Mouse (Mus musculus) stomach, embryonic 16.5 days (tissue): ENCODE results near the gene Xrcc1. TPM values are rescaled to one million over a fixed set of nuclear protein-coding genes. Genes with fewer than 3 reads are reported as not detected.

ENCODE experiments used
- ATAC-seq: fragments of 200-750 bp; cut with Nextera tagmentation; 2 replicates; pipeline ENCODE4 v1.8.0; 2017; ENCODE audit warnings: moderate number of reproducible peaks, moderate TSS enrichment; ENCODE audit not compliant: insufficient read depth, low FRiP score
- H3K27ac ChIP-seq: fragments of 300-500 bp; sonication (generic); 2 replicates; pipeline ENCODE4 v1.5.1; 2014; ENCODE audit warnings: low read length
- H3K27me3 ChIP-seq: fragments of 300-500 bp; sonication (generic); 2 replicates; pipeline ENCODE4 v1.6.1; 2014; ENCODE audit warnings: low read length, control low read depth, mixed read lengths; ENCODE audit not compliant: control insufficient read depth, insufficient read depth
- H3K36me3 ChIP-seq: fragments of 300-500 bp; sonication (generic); 2 replicates; pipeline ENCODE4 v1.6.1; 2014; ENCODE audit warnings: low read length; ENCODE audit not compliant: control insufficient read depth, insufficient read depth
- H3K4me1 ChIP-seq: fragments of 300-500 bp; sonication (generic); 2 replicates; pipeline ENCODE4 v1.6.1; 2014; ENCODE audit warnings: low read length, control low read depth, mixed read lengths; ENCODE audit not compliant: control insufficient read depth, insufficient read depth
- H3K4me2 ChIP-seq: fragments of 300-500 bp; sonication (generic); 2 replicates; pipeline ENCODE4 v1.6.1; 2014; ENCODE audit warnings: low read depth, low read length, mixed read lengths
- H3K4me3 ChIP-seq: fragments of 300-500 bp; sonication (generic); replicated peaks from 2 replicates; pipeline ENCODE4 v1.5.1; 2014; ENCODE audit warnings: mild to moderate bottlenecking, low read length
- H3K9ac ChIP-seq: fragments of 300-500 bp; sonication (generic); 2 replicates; pipeline ENCODE4 v1.6.1; 2014; ENCODE audit warnings: low read length
- H3K9me3 ChIP-seq: fragments of 300-500 bp; sonication (generic); replicated peaks from 2 replicates; pipeline ENCODE4 v1.6.1; 2016; ENCODE audit warnings: low read length, control low read depth; ENCODE audit not compliant: control insufficient read depth
- WGBS: fragments of 180-500 bp; shearing (Covaris S2); extraction: QIAGEN DNeasy Blood & Tissue Kit; methylation state at CpG from one replicate; pipeline ENCODE4 v1.1.7; 2014; 5-methylcytosine and 5-hydroxymethylcytosine counted together
- polyA plus RNA-seq: library from polyadenylated mRNA; unstranded; fragments of >200 nt; fragmentation: Nextera tagmentation; extraction: Ambion mirVana; gene quantifications from 2 replicates; pipeline ENCODE4 v1.2.1, GENCODE M21; 2015

The Xrcc1 gene
- polyA plus RNA-seq, 1 experiment from 2014 or later = 91.4 TPM

DNA sequence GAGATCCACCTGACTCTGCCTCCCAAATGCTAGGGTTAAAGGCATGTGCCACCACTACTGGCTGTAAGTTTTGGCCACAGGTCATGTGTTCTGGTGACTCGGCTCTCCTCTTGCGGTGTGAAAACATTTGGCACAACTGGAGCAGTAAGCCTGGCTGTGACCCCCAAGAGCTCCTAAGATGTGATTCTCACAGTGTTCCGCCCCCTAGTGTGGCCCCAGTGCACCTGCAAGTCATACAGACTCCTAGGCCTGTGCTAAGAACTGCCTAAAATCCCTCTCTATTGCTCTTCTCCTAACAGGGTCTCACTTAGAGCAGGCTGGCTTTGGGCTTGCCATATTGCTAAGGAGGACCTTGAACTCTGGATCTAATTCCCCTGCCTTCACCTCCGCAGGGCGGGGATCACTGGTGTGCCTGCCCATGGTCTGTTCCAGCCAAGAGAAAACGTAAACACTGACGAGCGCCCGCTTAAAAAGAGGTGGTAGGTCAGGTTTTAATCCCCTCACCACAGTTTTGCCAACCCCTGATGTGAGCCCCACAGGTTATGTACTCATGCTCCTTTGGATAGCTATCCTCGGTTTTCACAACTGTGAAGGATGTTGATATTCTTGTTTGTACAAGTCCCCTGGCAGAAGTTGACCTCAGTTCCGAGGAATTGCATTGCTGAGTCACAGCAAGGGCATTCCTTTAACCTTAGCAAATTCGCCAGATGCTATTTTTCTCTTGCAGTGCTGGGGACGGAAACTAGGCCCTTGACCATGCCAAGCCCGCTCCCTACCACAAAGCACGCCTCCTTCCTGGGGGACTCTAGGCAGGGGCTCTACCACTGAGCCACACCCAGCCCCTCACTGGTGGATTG, 53.4 kb downstream of the Xrcc1 start:
- 59% methylated on average over 15 of the region's 15 CpGs for WGBS

DNA sequence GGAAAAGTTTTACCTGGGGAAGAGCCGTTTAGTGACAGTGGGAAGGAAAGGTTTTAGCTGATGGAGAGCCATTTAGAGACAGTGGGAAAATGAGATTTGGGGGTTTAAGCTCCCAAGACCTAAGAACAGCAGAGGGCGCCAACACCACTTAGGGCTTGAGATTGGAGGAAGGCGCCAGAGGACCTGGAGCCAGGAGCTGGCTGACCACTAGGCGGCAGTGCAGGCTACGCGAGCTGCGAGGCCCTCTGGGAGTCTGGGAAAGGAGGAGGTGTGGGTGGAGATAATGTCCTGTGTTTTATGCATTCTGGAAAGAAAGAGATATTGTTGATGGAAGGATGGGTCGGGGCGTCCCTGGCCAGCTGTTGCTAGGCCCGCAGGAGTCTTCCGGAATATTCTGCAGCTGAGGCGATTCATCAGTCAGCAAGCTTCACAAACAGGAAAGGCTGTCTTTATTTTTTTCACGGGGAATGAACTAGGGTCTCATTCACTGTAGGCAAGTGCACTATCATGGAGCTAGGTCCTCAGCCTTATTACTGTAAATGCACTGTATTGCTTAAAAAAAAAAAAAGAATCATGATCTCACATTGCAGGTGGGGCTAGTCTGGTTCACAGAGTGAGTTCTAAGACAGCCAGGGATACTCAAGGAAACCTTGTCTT, 55.0 kb downstream of the Xrcc1 start:
- no peaks in the 10 kb centered on the region for H3K4me1 ChIP-seq
- no peaks in the 10 kb centered on the region for H3K27me3 ChIP-seq
- 4% methylated on average over 13 of the region's 13 CpGs for WGBS
- H3K4me2 ChIP-seq = peak overlapping the region; percentile 51
- H3K27ac ChIP-seq = no peak overlapping the region
- peak; percentile 88 for ATAC-seq
- no peaks in the 10 kb centered on the region for H3K36me3 ChIP-seq
- H3K9me3 ChIP-seq = no peaks in the 10 kb centered on the region
- H3K9ac ChIP-seq = no peak overlapping the region; the same call in 1 of the 2 replicates
- peak overlapping the region; percentile 26; the same call in 1 of the 2 replicates for H3K4me3 ChIP-seq

More for the DNA sequence above, 53.4 kb downstream of the Xrcc1 start:
- Histone ChIP-seq H3K9me3 (no peaks in the 10 kb centered on the region), H3K36me3 (no peaks in the 10 kb centered on the region), H3K9ac (no peak overlapping the region), H3K4me2 (no peak overlapping the region), H3K4me1 (peaks cover 7% of the 10 kb centered on the region), H3K27ac (0 out of 2 replicates have a peak overlapping the region, but pooled peaks have one; percentile 8), H3K4me3 (no peak overlapping the region), H3K27me3 (no peaks in the 10 kb centered on the region)
- ATAC-seq = peak; percentile 30

DNA sequence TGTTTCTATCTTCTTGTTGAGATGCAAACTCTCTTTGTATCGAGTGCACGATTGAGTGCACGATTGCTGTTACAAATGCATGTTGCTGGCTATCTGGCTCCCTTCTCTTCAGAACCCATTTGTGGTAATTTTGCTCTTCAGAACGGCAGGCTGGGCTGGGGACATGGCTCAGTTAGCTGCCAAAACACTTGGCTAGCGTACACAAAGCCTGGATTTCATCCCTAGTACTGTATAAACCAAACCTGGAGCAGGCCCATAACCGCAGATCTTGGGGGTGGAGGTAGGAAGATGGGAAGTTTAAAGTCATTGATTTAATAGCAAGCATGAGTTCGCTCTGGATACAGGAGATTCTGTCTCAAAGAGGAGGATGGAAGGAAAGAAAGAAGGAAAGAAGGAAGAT, 59.5 kb downstream of the Xrcc1 start:
- Histone ChIP-seq H3K4me3 (no peak overlapping the region), H3K27me3 (0 out of 2 replicates have a peak, but pooled peaks cover 6% of the 10 kb centered on the region), H3K9me3 (no peaks in the 10 kb centered on the region), H3K9ac (no peak overlapping the region), H3K4me1 (peaks cover 6% of the 10 kb centered on the region; the same call in 1 of the 2 replicates), H3K36me3 (no peaks in the 10 kb centered on the region), H3K27ac (no peak overlapping the region), H3K4me2 (no peak overlapping the region)
- no peak for ATAC-seq
- WGBS = 74% methylated on average over 7 of the region's 7 CpGs

DNA sequence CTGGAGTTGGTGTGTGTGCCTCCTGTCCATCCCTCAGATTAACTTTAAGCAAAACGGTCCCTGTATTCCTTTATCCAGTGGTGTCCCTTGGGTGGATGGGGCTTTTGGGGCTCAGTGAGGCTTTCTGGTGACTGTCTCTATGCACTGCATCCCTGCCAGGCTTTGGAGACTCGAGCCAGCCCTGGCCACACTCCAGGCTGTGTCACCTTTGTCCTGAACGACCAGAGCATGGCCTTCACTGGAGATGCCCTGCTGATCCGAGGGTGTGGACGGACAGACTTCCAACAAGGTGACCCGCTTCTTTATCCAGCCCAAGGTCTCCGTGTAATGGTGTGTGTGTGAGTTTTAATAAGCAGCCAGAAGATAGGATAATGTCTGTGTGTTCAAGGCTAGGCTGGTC, 60.0 kb downstream of the Xrcc1 start:
- Histone ChIP-seq H3K27me3 (0 out of 2 replicates have a peak, but pooled peaks cover 6% of the 10 kb centered on the region), H3K4me2 (no peak overlapping the region), H3K36me3 (no peaks in the 10 kb centered on the region), H3K9ac (0 out of 2 replicates have a peak overlapping the region, but pooled peaks have one; percentile 0), H3K27ac (no peak overlapping the region), H3K4me1 (peaks cover 8% of the 10 kb centered on the region; the same call in 1 of the 2 replicates), H3K9me3 (no peaks in the 10 kb centered on the region), H3K4me3 (no peak overlapping the region)
- 80% methylated on average over 7 of the region's 7 CpGs for WGBS
- ATAC-seq = no peak

DNA sequence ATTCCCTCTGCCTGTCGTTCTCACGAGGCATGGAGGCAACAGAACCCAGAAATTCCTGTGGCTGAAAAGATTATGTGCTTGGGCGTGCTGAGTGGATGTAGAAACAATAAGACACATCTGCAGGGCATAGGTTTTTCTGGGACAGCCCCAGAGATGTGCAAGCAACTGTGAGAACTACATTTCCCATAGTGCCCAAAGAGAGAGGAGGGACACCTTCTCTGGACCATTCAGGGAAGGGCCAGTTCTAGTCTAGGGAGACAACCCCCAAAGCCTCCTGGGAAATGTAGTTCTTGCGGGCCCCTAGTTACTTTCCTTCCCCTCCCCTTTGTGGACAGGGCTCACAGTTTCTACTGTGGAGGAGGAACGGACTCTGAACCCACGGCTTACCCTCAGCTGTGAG, 61.9 kb downstream of the Xrcc1 start:
- Histone ChIP-seq H3K9ac (no peak overlapping the region), H3K4me1 (peaks cover 13% of the 10 kb centered on the region; the same call in 1 of the 2 replicates), H3K27ac (no peak overlapping the region), H3K4me3 (no peak overlapping the region), H3K36me3 (no peaks in the 10 kb centered on the region), H3K9me3 (no peaks in the 10 kb centered on the region), H3K4me2 (no peak overlapping the region), H3K27me3 (peaks cover 12% of the 10 kb centered on the region; the same call in 1 of the 2 replicates)
- 47% methylated on average over 6 of the region's 6 CpGs for WGBS
- ATAC-seq = peak; percentile 56

DNA sequence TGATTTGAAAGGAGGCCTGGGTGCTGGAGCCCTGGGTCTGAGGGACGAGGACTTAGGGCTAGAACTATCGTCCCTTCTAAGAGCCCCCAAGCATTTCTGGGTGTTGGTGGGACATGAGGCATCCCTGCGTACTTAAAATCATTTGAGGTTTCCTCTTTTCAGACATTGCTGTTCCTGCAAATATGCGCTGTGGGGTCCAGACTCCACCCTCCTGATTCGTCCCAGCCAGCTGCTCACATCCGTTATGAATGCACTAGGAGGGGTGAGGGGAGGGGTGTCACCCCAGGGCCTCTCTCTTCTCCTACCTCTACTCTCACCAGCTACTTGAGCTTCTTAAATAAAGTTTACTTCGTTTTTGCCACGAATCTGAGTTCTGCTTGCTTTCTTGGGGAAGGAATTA, 62.5 kb downstream of the Xrcc1 start:
- 68% methylated on average over 8 of the region's 8 CpGs for WGBS
- no peaks in the 10 kb centered on the region for H3K9me3 ChIP-seq
- ATAC-seq = no peak
- no peaks in the 10 kb centered on the region for H3K36me3 ChIP-seq
- H3K9ac ChIP-seq = no peak overlapping the region
- no peak overlapping the region for H3K4me3 ChIP-seq
- H3K4me1 ChIP-seq = peaks cover 13% of the 10 kb centered on the region; the same call in 1 of the 2 replicates
- H3K4me2 ChIP-seq = no peak overlapping the region
- peaks cover 16% of the 10 kb centered on the region for H3K27me3 ChIP-seq
- H3K27ac ChIP-seq = no peak overlapping the region

DNA sequence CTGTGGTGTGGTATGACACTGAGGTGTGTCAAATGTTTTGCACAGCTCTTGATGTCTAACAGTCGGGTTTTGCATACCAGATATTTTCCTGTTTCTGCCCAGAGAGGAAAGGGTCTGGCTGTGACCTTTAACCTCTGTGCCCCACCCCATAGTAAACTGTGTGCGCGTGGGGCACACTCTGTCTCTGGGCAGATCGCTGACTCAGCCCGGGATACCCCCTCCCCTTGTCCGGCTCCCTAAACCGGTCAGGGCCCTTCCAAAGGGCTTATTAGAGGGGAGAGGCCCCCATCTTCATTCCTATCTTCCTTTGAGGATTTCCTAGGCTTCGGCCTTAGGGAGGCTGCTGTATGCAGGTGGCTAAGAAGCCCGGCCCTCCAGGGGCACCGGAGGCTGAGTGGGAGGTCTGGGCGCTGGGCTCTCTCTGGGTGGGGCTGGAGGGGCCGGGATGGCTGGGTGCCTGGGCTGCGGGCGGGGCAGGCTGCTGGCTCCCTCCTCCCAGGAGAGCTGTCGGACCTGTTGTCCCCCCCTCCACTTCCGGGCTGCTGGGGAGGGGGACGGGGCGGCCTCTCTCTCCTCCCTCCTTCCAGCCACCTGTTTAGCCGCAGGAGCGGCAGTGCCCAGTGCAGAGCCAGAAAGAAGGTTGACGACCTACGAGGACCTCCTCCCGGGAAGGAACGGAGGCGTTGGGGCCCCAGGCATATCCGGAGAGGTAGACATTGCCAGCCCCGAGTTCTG, 64.2 kb downstream of the Xrcc1 start, which contains the start of gene Phldb3:
Gene Phldb3 (plus strand): TSS at position 620 of the 735 bp plus-strand sequence.
- Histone ChIP-seq H3K27ac (peak within 1 kb of the TSS; percentile 83), H3K36me3 (no peaks in the 10 kb centered on the region), H3K27me3 (peaks cover 16% of the 10 kb centered on the region), H3K4me3 (peak within 1 kb of the TSS; percentile 63), H3K4me1 (peaks cover 13% of the 10 kb centered on the region; the same call in 1 of the 2 replicates), H3K9ac (peak within 1 kb of the TSS; percentile 80), H3K9me3 (no peaks in the 10 kb centered on the region), H3K4me2 (peak within 1 kb of the TSS; percentile 89)
- 3% methylated on average over 27 of the region's 27 CpGs for WGBS
- ATAC-seq = peak; percentile 82

DNA sequence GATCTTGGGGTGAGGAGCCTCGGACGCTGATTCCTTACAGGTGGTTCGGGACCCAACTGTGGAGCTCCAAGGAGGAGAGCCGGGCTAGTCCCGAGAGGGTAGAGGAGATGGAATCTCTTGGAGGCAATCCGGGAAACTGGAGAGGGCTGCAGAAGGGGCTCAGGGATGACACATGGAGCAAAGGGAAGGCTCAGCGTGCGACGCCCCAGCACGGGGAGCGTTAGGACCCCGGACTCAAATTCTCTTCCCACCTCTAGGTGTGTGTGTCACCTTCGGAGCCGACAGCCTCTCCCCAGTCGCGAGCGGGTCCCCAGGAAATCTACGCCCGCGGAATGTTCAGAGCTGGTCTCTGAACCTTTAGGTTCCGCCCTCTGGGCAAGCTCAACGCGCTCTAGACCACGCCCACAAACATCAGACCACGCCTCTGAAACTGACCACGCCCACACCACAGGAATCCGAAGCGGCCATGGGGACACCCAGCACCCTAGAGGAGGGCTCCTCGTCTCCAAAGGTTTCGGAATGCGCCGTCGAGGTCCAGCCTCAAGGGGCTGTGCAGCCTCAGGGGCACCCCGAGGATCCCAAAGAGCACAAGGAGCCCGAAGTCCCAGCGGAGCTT, 64.9 kb downstream of the Xrcc1 start:
- under 1% methylated on average over 36 of the region's 36 CpGs for WGBS
- peak overlapping the region; percentile 80 for H3K9ac ChIP-seq
- peak overlapping the region; percentile 83 for H3K27ac ChIP-seq
- peak; percentile 86 for ATAC-seq
- H3K4me2 ChIP-seq = peak overlapping the region; percentile 89
- peak overlapping the region; percentile 63 for H3K4me3 ChIP-seq
- H3K36me3 ChIP-seq = no peaks in the 10 kb centered on the region
- H3K4me1 ChIP-seq = peaks cover 13% of the 10 kb centered on the region; the same call in 1 of the 2 replicates
- H3K27me3 ChIP-seq = peaks cover 16% of the 10 kb centered on the region
- H3K9me3 ChIP-seq = no peaks in the 10 kb centered on the region
